Mouse (Mus musculus) heart, embryonic 16.5 days (tissue): ENCODE results near the gene Cts3. TPM values are rescaled to one million over a fixed set of nuclear protein-coding genes. Genes with fewer than 3 reads are reported as not detected.
"Not testable (repeated sequence)": the region's sequence is repeated elsewhere in the genome, so short reads cannot be mapped to it uniquely, and the experiment has no call there.

Experiments used
- ATAC-seq: fragments of 200-750 bp; cut with Nextera tagmentation; replicated peaks from 2 replicates; pipeline ENCODE4 v1.8.0; 2017; ENCODE audit warnings: moderate number of reproducible peaks; ENCODE audit not compliant: insufficient read depth, low FRiP score; ENCODE audit errors: extremely low read depth
- H3K27ac ChIP-seq: fragments of 300-500 bp; sonication (generic); 2 replicates; pipeline ENCODE4 v1.5.1; 2014; ENCODE audit warnings: mild to moderate bottlenecking, low read length, control low read depth, moderate library complexity
- H3K27me3 ChIP-seq: fragments of 300-500 bp; sonication (generic); 2 replicates; pipeline ENCODE4 v1.6.1; 2014; ENCODE audit warnings: low read length, mixed read lengths; ENCODE audit not compliant: control insufficient read depth, insufficient read depth
- H3K36me3 ChIP-seq: fragments of 300-500 bp; sonication (generic); 2 replicates; pipeline ENCODE4 v1.6.1; 2014; ENCODE audit not compliant: control insufficient read depth, insufficient read depth
- H3K4me1 ChIP-seq: fragments of 300-500 bp; sonication (generic); 2 replicates; pipeline ENCODE4 v1.6.1; 2014; ENCODE audit warnings: low read length, mixed read lengths; ENCODE audit not compliant: control insufficient read depth, insufficient read depth
- H3K4me2 ChIP-seq: fragments of 300-500 bp; sonication (generic); 2 replicates; pipeline ENCODE4 v1.6.1; 2014; ENCODE audit warnings: low read depth, mild to moderate bottlenecking, control low read depth, low read length
- H3K4me3 ChIP-seq: fragments of 300-500 bp; sonication (generic); 2 replicates; pipeline ENCODE4 v1.5.1; 2014; ENCODE audit warnings: mild to moderate bottlenecking, control low read depth, low read length
- H3K9ac ChIP-seq: fragments of 300-500 bp; sonication (generic); 2 replicates; pipeline ENCODE4 v1.6.1; 2014; ENCODE audit warnings: low read length, control low read depth
- H3K9me3 ChIP-seq: fragments of 300-500 bp; sonication (generic); replicated peaks from 2 replicates; pipeline ENCODE4 v1.6.1; 2016; ENCODE audit warnings: low read length; ENCODE audit not compliant: control insufficient read depth
- WGBS: fragments of 180-500 bp; shearing (Covaris S2); extraction: QIAGEN DNeasy Blood & Tissue Kit; methylation state at CpG from one replicate; pipeline ENCODE4 v1.1.7; 2014; 5-methylcytosine and 5-hydroxymethylcytosine counted together
- polyA plus RNA-seq: library from polyadenylated mRNA; unstranded; fragments of >200 nt; fragmentation: Nextera tagmentation; extraction: Ambion mirVana; gene quantifications from 2 replicates; pipeline ENCODE4 v1.2.1, GENCODE M21; 2015

Cts3 gene
- polyA plus RNA-seq, result not detected in 2 replicates

GRCm38 (mm10) chr13:61570027-61570426 is at the start of gene Cts3:
Gene Cts3 (minus strand): TSS chr13:61570127.
- no peaks in the 10 kb centered on the region for H3K4me1 ChIP-seq

GRCm38 (mm10) chr13:61568074-61568473 is 1.9 kb downstream of the Cts3 start, which contains the start of gene Gm49352:
Gene Gm49352 (minus strand): TSS chr13:61568174.
- H3K4me2 ChIP-seq, H3K27ac ChIP-seq, H3K4me3 ChIP-seq, ATAC-seq, H3K36me3 ChIP-seq, H3K9me3 ChIP-seq, H3K9ac ChIP-seq, H3K27me3 ChIP-seq, H3K4me1 ChIP-seq: not testable (repeated sequence)
- 33% methylated on average over 1 of the region's 1 CpGs for WGBS

More at GRCm38 (mm10) chr13:61570027-61570426, at the start of gene Cts3:
- Histone ChIP-seq H3K9ac (no peak within 1 kb of the TSS), H3K4me3 (no peak within 1 kb of the TSS), H3K36me3 (no peaks in the 10 kb centered on the region), H3K27me3 (no peaks in the 10 kb centered on the region), H3K4me2 (no peak within 1 kb of the TSS), H3K9me3 (peaks cover 8% of the 10 kb centered on the region), H3K27ac (no peak within 1 kb of the TSS)
- ATAC-seq, result no peak

DNA sequence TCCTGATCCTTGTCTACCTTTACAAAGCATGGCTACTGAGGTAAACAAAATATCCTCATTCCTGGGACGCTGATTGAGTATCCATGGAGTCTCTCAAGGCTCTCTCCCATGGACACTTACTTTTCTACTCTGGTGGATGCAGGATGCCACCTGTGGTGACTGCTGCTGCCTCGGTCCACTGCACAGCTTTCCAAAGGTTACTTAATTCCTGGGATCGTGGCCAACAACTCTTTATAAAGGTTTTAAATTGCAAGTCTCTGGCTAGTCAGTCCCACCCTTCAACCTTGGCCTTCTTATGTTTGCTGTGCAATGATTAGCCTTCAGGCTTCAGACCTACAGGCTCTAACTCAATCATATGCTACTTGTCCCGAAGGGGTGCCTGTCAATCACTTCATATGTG is 28.3 kb downstream of the Cts3 start, which contains the start of gene Ctsm:
TSS of gene Ctsm (minus strand) at position 209 of the 400 bp plus-strand sequence.
- no peak for ATAC-seq
- WGBS, result 57% methylated on average over 4 of the region's 4 CpGs
- peaks cover 5% of the 10 kb centered on the region for H3K9me3 ChIP-seq

More for the DNA sequence above, 28.3 kb downstream of the Cts3 start, which contains the start of gene Ctsm:
- H3K4me1 ChIP-seq, result no peaks in the 10 kb centered on the region
- no peaks in the 10 kb centered on the region for H3K36me3 ChIP-seq
- no peak within 1 kb of the TSS for H3K27ac ChIP-seq
- H3K9ac ChIP-seq, result no peak within 1 kb of the TSS
- no peaks in the 10 kb centered on the region for H3K27me3 ChIP-seq
- no peak within 1 kb of the TSS for H3K4me3 ChIP-seq
- no peak within 1 kb of the TSS for H3K4me2 ChIP-seq

Other genes with a start within 250 kb of the Cts3 start
- gene Cts7, start 211.9 kb downstream of the Cts3 start, polyA plus RNA-seq, result not detected in 2 replicates
- gene Ctsm, start 28.3 kb downstream of the Cts3 start, polyA plus RNA-seq, result not detected in 2 replicates
- not detected in 2 replicates for gene Gm49352, start 2.0 kb downstream of the Cts3 start, polyA plus RNA-seq